Mouse (Mus musculus) limb, embryonic 12.5 days (tissue): ENCODE results near the gene Myh14. TPM values are rescaled to one million over a fixed set of nuclear protein-coding genes. Genes with fewer than 3 reads are reported as not detected.

Source experiments
- ATAC-seq: fragments of 200-750 bp; cut with Nextera tagmentation; 2 replicates; pipeline ENCODE4 v1.8.0; 2017; ENCODE audit warnings: low read depth, moderate TSS enrichment; ENCODE audit not compliant: insufficient number of reproducible peaks, insufficient read depth, low FRiP score, low TSS enrichment
- H3K27ac ChIP-seq: fragments of 300-500 bp; sonication (generic); 2 replicates; pipeline ENCODE4 v1.5.1; 2016; ENCODE audit warnings: mild to moderate bottlenecking, moderate library complexity
- H3K27me3 ChIP-seq: fragments of 300-500 bp; sonication (generic); 2 replicates; pipeline ENCODE4 v1.6.1; 2016; ENCODE audit warnings: mild to moderate bottlenecking, moderate library complexity
- H3K36me3 ChIP-seq: fragments of 300-500 bp; sonication (generic); 2 replicates; pipeline ENCODE4 v1.6.1; 2016; ENCODE audit warnings: mild to moderate bottlenecking, moderate library complexity
- H3K4me1 ChIP-seq: fragments of 300-500 bp; sonication (generic); replicated peaks from 2 replicates; pipeline ENCODE4 v1.6.1; 2016
- H3K4me2 ChIP-seq: fragments of 300-500 bp; sonication (generic); 2 replicates; pipeline ENCODE4 v1.6.1; 2016; ENCODE audit warnings: mild to moderate bottlenecking, moderate library complexity
- H3K4me3 ChIP-seq: fragments of 300-500 bp; sonication (generic); replicated peaks from 2 replicates; pipeline ENCODE4 v1.5.1; 2016; ENCODE audit warnings: mild to moderate bottlenecking
- H3K9ac ChIP-seq: fragments of 300-500 bp; sonication (generic); replicated peaks from 2 replicates; pipeline ENCODE4 v1.6.1; 2016; ENCODE audit warnings: mild to moderate bottlenecking, moderate library complexity
- H3K9me3 ChIP-seq: fragments of 300-500 bp; sonication (generic); 2 replicates; pipeline ENCODE4 v1.6.1; 2016; ENCODE audit warnings: mild to moderate bottlenecking, moderate library complexity
- WGBS: fragments of 180-500 bp; shearing (Covaris S2); methylation state at CpG from one replicate; pipeline ENCODE4 v1.1.7; 2016; 5-methylcytosine and 5-hydroxymethylcytosine counted together
- polyA plus RNA-seq: library from polyadenylated mRNA; unstranded; fragments of >200 nt; fragmentation: Nextera tagmentation; extraction: Ambion mirVana; gene quantifications from 2 replicates; pipeline ENCODE4 v1.2.1, GENCODE M21; 2016

Myh14 gene
- polyA plus RNA-seq, 1 experiment from 2014 or later, result 3.2 TPM

GRCm38 (mm10) chr7:44651416-44651815 lies 19.2 kb downstream of the Myh14 start:
- Histone ChIP-seq H3K9me3 (no peaks in the 10 kb centered on the region), H3K4me2 (no peak overlapping the region), H3K36me3 (no peaks in the 10 kb centered on the region), H3K27ac (no peak overlapping the region), H3K27me3 (peaks cover 14% of the 10 kb centered on the region), H3K4me1 (no peaks in the 10 kb centered on the region), H3K4me3 (no peak overlapping the region), H3K9ac (no peak overlapping the region)
- WGBS, result 73% methylated on average over 7 of the region's 7 CpGs
- no peak for ATAC-seq

GRCm38 (mm10) chr7:44649990-44650389 lies 20.7 kb downstream of the Myh14 start:
- 14% methylated on average over 4 of the region's 4 CpGs for WGBS
- Histone ChIP-seq H3K9ac (no peak overlapping the region), H3K4me3 (no peak overlapping the region), H3K36me3 (no peaks in the 10 kb centered on the region), H3K27me3 (peaks cover 29% of the 10 kb centered on the region), H3K4me2 (no peak overlapping the region), H3K27ac (no peak overlapping the region), H3K9me3 (no peaks in the 10 kb centered on the region), H3K4me1 (no peaks in the 10 kb centered on the region)
- no peak for ATAC-seq

- WGBS, result 72% methylated on average over 8 of the region's 8 CpGs
- no peaks in the 10 kb centered on the region for H3K36me3 ChIP-seq
- H3K9me3 ChIP-seq, result no peaks in the 10 kb centered on the region
- no peak overlapping the region for H3K9ac ChIP-seq
- ATAC-seq, result no peak
- no peak overlapping the region for H3K4me2 ChIP-seq
- no peak overlapping the region for H3K27ac ChIP-seq
- peaks cover 37% of the 10 kb centered on the region for H3K27me3 ChIP-seq
- H3K4me3 ChIP-seq, result no peak overlapping the region
- no peaks in the 10 kb centered on the region for H3K4me1 ChIP-seq
Measured at GRCm38 (mm10) chr7:44649094-44649610, 21.5 kb downstream of the Myh14 start.

- no peaks in the 10 kb centered on the region for H3K36me3 ChIP-seq
- H3K27me3 ChIP-seq, result peaks cover 51% of the 10 kb centered on the region
- no peak overlapping the region for H3K9ac ChIP-seq
- no peak overlapping the region for H3K4me3 ChIP-seq
- 76% methylated on average over 10 of the region's 10 CpGs for WGBS
- H3K27ac ChIP-seq, result no peak overlapping the region
- H3K9me3 ChIP-seq, result no peaks in the 10 kb centered on the region
- H3K4me1 ChIP-seq, result no peaks in the 10 kb centered on the region
- no peak for ATAC-seq
- no peak overlapping the region for H3K4me2 ChIP-seq
Measured at GRCm38 (mm10) chr7:44647729-44648128, 22.9 kb downstream of the Myh14 start.

- Histone ChIP-seq H3K4me3 (no peak overlapping the region), H3K4me2 (no peak overlapping the region), H3K9ac (no peak overlapping the region), H3K9me3 (no peaks in the 10 kb centered on the region), H3K4me1 (no peaks in the 10 kb centered on the region), H3K36me3 (no peaks in the 10 kb centered on the region), H3K27ac (no peak overlapping the region), H3K27me3 (peaks cover 56% of the 10 kb centered on the region)
- WGBS, result 53% methylated on average over 7 of the region's 7 CpGs
- no peak for ATAC-seq
Measured at GRCm38 (mm10) chr7:44647042-44647724, 23.5 kb downstream of the Myh14 start.

GRCm38 (mm10) chr7:44645951-44646350 lies 24.7 kb downstream of the Myh14 start:
- no peak overlapping the region for H3K4me3 ChIP-seq
- 24% methylated on average over 15 of the region's 15 CpGs for WGBS
- no peak overlapping the region for H3K4me2 ChIP-seq
- no peaks in the 10 kb centered on the region for H3K36me3 ChIP-seq
- H3K27ac ChIP-seq, result no peak overlapping the region
- H3K9me3 ChIP-seq, result no peaks in the 10 kb centered on the region
- no peak overlapping the region for H3K9ac ChIP-seq
- H3K4me1 ChIP-seq, result no peaks in the 10 kb centered on the region
- peaks cover 68% of the 10 kb centered on the region for H3K27me3 ChIP-seq
- ATAC-seq, result no peak

GRCm38 (mm10) chr7:44645256-44645655 lies 25.4 kb downstream of the Myh14 start:
- no peak overlapping the region for H3K4me2 ChIP-seq
- no peaks in the 10 kb centered on the region for H3K4me1 ChIP-seq
- H3K9me3 ChIP-seq, result no peaks in the 10 kb centered on the region
- no peak overlapping the region for H3K9ac ChIP-seq
- no peak overlapping the region for H3K27ac ChIP-seq
- H3K27me3 ChIP-seq, result peaks cover 75% of the 10 kb centered on the region
- H3K4me3 ChIP-seq, result no peak overlapping the region
- H3K36me3 ChIP-seq, result no peaks in the 10 kb centered on the region
- no peak for ATAC-seq
- 75% methylated on average over 5 of the region's 5 CpGs for WGBS

- no peak overlapping the region for H3K27ac ChIP-seq
- no peaks in the 10 kb centered on the region for H3K36me3 ChIP-seq
- no peak overlapping the region for H3K9ac ChIP-seq
- 0 out of 2 replicates have a peak, but pooled peaks cover 4% of the 10 kb centered on the region for H3K4me1 ChIP-seq
- peaks cover 95% of the 10 kb centered on the region for H3K27me3 ChIP-seq
- no peak overlapping the region for H3K4me2 ChIP-seq
- H3K9me3 ChIP-seq, result peaks cover 5% of the 10 kb centered on the region
- no peak for ATAC-seq
- H3K4me3 ChIP-seq, result no peak overlapping the region
- whole genome bisulfite sequencing, result 28% methylated on average over 8 of the region's 8 CpGs
Measured at GRCm38 (mm10) chr7:44641887-44642286, 28.8 kb downstream of the Myh14 start.

GRCm38 (mm10) chr7:44640843-44641605 lies 29.6 kb downstream of the Myh14 start:
- H3K27ac ChIP-seq, result no peak overlapping the region
- no peak for ATAC-seq
- no peak overlapping the region for H3K9ac ChIP-seq
- H3K9me3 ChIP-seq, result peaks cover 5% of the 10 kb centered on the region
- H3K27me3 ChIP-seq, result peaks cover 98% of the 10 kb centered on the region
- H3K36me3 ChIP-seq, result no peaks in the 10 kb centered on the region
- peak overlapping the region; percentile 18; the same call in 1 of the 2 replicates for H3K4me3 ChIP-seq
- H3K4me1 ChIP-seq, result 0 out of 2 replicates have a peak, but pooled peaks cover 4% of the 10 kb centered on the region
- 19% methylated on average over 25 of the region's 25 CpGs for WGBS
- peak overlapping the region; percentile 26 for H3K4me2 ChIP-seq

GRCm38 (mm10) chr7:44638663-44639062 lies 32.0 kb downstream of the Myh14 start:
- Histone ChIP-seq H3K4me2 (peak overlapping the region; percentile 37), H3K27ac (no peak overlapping the region), H3K4me3 (no peak overlapping the region), H3K36me3 (no peaks in the 10 kb centered on the region), H3K9me3 (peaks cover 5% of the 10 kb centered on the region), H3K4me1 (0 out of 2 replicates have a peak, but pooled peaks cover 4% of the 10 kb centered on the region), H3K27me3 (peaks cover 96% of the 10 kb centered on the region), H3K9ac (no peak overlapping the region)
- WGBS, result 3% methylated on average over 16 of the region's 16 CpGs
- no peak for ATAC-seq

GRCm38 (mm10) chr7:44636684-44637083 lies 34.0 kb downstream of the Myh14 start:
- H3K4me3 ChIP-seq, result no peak overlapping the region
- H3K27ac ChIP-seq, result no peak overlapping the region
- H3K36me3 ChIP-seq, result no peaks in the 10 kb centered on the region
- ATAC-seq, result no peak
- WGBS, result 81% methylated on average over 9 of the region's 9 CpGs
- no peak overlapping the region for H3K9ac ChIP-seq
- H3K27me3 ChIP-seq, result peaks cover 96% of the 10 kb centered on the region
- H3K9me3 ChIP-seq, result peaks cover 5% of the 10 kb centered on the region
- 0 out of 2 replicates have a peak, but pooled peaks cover 4% of the 10 kb centered on the region for H3K4me1 ChIP-seq
- H3K4me2 ChIP-seq, result no peak overlapping the region
